Mouse (Mus musculus): ENCODE data around the gene Dgcr2.

- no peak for TF ChIP-seq CTCF (conservative IDR thresholded peaks at IDR 0.05; ENCODE audit: insufficient read depth, insufficient read length, low read depth, low read length)
- no peak for TF ChIP-seq POLR2A (IDR thresholded peaks at IDR 0.05; ENCODE audit: low read depth, low read length)
Measured at GRCm38 (mm10) chr16:17936776-17937175, 38.4 kb upstream of the Dgcr2 start.
